Mouse (Mus musculus): Measurements from ENCODE around the gene Rhebl1. TPM values are rescaled to one million over a fixed set of nuclear protein-coding genes. Genes with fewer than 3 reads are reported as not detected.
"Not testable (repeated sequence)": the region's sequence is repeated elsewhere in the genome, so short reads cannot be mapped to it uniquely, and the experiment has no call there.

Rhebl1 gene
- polyA plus RNA-seq, 1 experiment from 2014 or later, result 21.0 TPM

DNA sequence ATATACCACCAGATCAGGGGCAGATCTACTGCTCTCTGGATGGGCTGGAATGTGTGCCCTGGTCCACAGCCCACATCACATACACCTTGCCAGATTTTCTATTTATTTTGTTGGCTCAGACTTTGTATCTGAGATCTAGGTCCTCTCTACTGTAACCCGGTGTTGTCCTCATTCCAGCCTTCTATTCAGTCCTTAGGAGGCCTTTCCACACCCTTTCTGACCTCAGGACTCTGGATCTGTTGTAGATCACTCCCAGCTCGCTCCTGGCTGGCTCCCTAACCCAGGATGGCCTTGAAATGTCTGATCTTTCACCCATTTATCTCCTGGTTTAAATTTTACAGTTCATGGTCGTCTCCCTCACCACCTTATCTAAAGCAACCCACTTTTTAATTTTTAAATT, 30.3 kb upstream of the Rhebl1 start:
- Histone ChIP-seq H3K36me3 (peaks cover 8% of the 10 kb centered on the region; the same call in 1 of the 2 replicates), H3K27ac (no peak overlapping the region), H3K9me3 (no peaks in the 10 kb centered on the region), H3K27me3 (ENCODE audit: insufficient read depth, poor library complexity, severe bottlenecking) (no peaks in the 10 kb centered on the region), H3K4me1 (replicated peaks) (peaks cover 13% of the 10 kb centered on the region; the same call in 1 of the 2 replicates), H3K4me3 (no peak overlapping the region)
- no peak for DNase-seq (ENCODE audit: low spot score)
- WGBS, result 80% methylated on average over 3 of the region's 3 CpGs

DNA sequence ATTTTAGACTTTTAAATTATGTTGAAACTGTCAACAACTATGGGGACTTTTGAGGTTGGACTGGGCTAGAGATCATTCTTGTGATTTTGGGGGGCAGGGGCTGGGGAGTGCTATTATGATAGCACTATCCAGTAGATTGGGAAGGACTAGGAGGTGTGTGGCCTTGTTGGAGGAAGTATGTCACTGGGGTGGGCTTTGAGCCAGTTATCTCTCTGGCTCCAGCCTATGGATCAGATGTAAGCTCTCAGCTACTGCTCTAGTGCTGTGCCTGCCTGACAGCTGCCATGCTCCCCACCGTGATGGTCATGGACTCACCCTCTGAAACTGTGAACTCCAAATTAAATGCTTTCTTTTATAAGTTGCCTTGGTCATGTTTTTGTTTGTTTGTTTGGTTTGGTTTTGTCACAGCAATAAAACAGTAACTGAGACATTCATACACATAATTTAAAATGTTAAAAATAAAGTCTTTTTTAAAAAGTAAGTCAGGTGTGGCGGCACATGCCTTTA, 28.7 kb upstream of the Rhebl1 start:
- no peak overlapping the region for H3K4me3 ChIP-seq
- DNase-seq (ENCODE audit: low spot score), result no peak
- peaks cover 6% of the 10 kb centered on the region for H3K4me1 ChIP-seq (replicated peaks)
- 91% methylated on average over 2 of the region's 2 CpGs for WGBS
- no peaks in the 10 kb centered on the region for H3K9me3 ChIP-seq
- no peak overlapping the region for H3K27ac ChIP-seq
- no peaks in the 10 kb centered on the region for H3K27me3 ChIP-seq (ENCODE audit: insufficient read depth, poor library complexity, severe bottlenecking)
- H3K36me3 ChIP-seq, result peaks cover 8% of the 10 kb centered on the region; the same call in 1 of the 2 replicates

DNA sequence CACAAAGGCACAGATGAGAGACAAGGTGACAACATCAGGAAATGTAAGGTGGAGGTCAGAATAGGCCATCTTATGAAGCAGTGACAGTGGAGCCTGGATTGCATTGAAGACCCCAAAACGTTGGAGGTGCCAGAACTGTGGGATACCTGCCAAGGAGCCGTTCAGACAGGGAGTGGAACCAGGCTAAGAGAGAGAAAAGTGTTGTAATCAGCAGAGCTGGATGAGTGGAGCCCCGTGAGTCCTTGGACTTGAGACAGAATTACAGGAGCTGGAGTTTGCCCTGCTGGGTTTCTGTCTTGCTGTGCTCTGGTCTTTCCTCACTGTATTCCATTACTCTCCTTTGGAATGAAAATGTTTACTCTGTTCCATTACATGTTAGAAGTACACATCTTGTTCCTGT, 28.2 kb upstream of the Rhebl1 start:
- Histone ChIP-seq H3K36me3 (peaks cover 8% of the 10 kb centered on the region; the same call in 1 of the 2 replicates), H3K27me3 (ENCODE audit: insufficient read depth, poor library complexity, severe bottlenecking) (no peaks in the 10 kb centered on the region), H3K9me3 (no peaks in the 10 kb centered on the region), H3K4me3 (no peak overlapping the region), H3K4me1 (replicated peaks) (peaks cover 7% of the 10 kb centered on the region), H3K27ac (no peak overlapping the region)
- 63% methylated on average over 3 of the region's 3 CpGs for WGBS
- no peak for DNase-seq (ENCODE audit: low spot score)

DNA sequence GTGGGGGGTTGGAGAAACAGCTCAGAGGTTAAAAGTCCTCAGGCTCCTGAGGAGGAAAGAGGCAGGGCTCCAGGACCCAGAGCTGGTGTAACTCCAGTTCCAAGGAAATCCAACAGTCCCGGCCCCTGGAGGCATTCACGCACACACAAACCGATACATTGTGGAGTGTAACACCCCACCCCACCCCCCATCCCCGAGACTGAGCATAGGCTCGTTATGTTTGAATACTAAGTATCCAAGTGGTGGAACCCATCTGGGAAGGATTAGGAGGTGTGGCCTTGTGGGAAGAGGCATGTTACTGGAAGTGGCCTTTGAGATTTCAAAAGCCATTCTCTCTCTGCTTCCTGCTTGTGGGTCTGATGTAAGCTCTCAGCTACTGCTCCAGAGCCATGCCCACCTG, 27.2 kb upstream of the Rhebl1 start:
- Histone ChIP-seq H3K27me3 (ENCODE audit: insufficient read depth, poor library complexity, severe bottlenecking) (no peaks in the 10 kb centered on the region), H3K4me3 (no peak overlapping the region), H3K9me3 (no peaks in the 10 kb centered on the region), H3K27ac (no peak overlapping the region), H3K36me3 (peaks cover 8% of the 10 kb centered on the region; the same call in 1 of the 2 replicates), H3K4me1 (replicated peaks) (peaks cover 18% of the 10 kb centered on the region)
- no peak for DNase-seq (ENCODE audit: low spot score)
- 87% methylated on average over 5 of the region's 5 CpGs for WGBS

DNA sequence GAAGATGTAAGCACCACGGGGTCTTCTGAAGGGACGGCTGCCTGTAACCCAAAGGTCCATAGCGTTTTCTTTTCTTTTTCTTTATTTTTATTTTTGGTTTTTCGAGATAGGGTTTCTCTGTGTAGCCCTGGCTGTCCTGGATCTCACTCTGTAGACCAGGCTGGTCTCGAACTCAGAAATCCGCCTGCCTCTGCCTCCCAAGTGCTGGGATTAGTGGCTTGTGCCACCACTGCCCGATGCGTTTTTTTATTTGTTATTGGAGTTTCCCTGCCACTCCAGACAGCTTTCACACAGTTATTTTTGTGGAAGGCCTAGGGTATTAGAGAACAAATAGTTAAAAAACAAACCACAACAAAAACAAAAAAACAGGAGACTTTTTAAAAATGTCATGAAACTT, 24.2 kb upstream of the Rhebl1 start:
- H3K27me3 ChIP-seq (ENCODE audit: insufficient read depth, poor library complexity, severe bottlenecking); H3K9me3 ChIP-seq; DNase-seq (ENCODE audit: low spot score): not testable (repeated sequence)
- WGBS, result 28% methylated on average over 8 of the region's 8 CpGs
- peaks cover 35% of the 10 kb centered on the region for H3K4me1 ChIP-seq (replicated peaks)
- peak overlapping the region; percentile 95 for H3K4me3 ChIP-seq
- peak overlapping the region; percentile 96 for H3K27ac ChIP-seq
- H3K36me3 ChIP-seq, result peaks cover 29% of the 10 kb centered on the region

DNA sequence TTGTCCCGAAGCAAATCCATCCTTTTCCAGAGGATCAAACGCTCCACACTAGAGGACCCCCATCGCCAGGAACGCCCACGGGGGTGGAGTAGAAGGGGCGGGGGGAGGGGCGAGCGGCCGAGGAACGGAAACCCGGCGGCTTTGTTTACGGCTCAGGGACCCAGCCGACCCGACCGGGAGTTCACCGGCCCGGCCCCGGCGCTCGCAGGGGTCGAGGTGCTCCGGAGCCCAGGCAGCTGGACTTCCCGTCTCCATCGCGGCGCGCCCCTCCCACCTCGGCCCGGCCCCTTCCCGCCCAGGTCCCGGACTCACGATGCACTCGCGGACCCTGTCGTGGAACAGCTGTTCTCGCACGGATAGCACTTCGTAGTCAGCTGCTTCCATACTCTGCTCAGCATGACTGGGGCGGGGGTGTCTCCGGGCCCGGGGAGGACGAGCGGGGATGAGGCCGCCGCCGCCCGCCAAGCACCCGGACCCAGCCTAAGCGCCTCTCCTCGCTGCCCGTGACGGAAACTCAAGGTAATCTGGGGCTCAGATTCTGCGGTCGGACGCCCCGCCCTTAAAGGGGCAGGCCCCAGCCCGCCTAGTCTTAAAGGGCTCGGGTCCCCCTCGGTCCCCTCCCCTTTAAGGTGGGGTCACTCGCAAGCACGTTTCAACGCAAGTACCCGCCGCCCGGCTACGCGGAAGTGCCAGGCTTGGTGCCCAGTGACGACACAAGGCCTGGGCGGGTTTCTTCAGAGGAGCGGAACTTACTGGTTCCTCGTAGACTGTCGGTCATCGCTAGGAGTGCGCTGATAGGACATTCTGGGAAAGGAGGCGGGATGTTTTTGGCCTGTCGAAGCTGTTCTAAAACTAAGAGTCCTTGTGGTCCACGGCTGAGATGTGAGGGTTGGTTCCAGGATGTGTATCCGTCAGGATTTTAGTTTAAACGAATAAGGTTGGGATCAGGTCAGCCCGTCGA, 23.5 kb upstream of the Rhebl1 start, which contains the start of gene Lmbr1l:
TSS of gene Lmbr1l (minus strand) at position 694 of the 961 bp plus-strand sequence.
- WGBS, result under 1% methylated on average over 82 of the region's 82 CpGs
- H3K27ac ChIP-seq, result peak within 1 kb of the TSS; percentile 96
- peak within 1 kb of the TSS; percentile 95 for H3K4me3 ChIP-seq
- peaks cover 35% of the 10 kb centered on the region for H3K4me1 ChIP-seq (replicated peaks)
- peak; percentile 99 for DNase-seq (ENCODE audit: low spot score)
- no peaks in the 10 kb centered on the region for H3K27me3 ChIP-seq (ENCODE audit: insufficient read depth, poor library complexity, severe bottlenecking)
- no peaks in the 10 kb centered on the region for H3K9me3 ChIP-seq
- peaks cover 35% of the 10 kb centered on the region for H3K36me3 ChIP-seq

DNA sequence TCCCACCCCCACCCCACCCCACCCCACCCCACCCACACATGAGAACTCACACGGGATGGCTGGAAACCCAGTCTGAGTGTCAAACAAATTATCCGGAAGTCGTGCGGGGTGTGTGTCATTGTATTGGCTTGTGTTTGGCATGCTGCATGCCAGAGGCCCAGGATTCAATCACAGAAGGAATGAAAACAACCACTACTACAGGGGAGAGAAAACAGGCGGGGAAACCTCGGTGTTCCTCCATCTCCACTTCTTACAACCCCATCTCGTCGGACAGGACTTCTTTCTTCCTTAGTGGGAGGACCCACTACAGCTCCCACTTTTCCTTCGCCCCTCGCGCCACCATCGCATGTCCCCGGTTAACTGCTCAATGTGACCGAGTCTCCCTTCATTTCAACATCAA, 22.8 kb upstream of the Rhebl1 start:
- H3K27me3 ChIP-seq (ENCODE audit: insufficient read depth, poor library complexity, severe bottlenecking), result no peaks in the 10 kb centered on the region
- H3K4me3 ChIP-seq, result peak overlapping the region; percentile 95
- peaks cover 43% of the 10 kb centered on the region for H3K36me3 ChIP-seq
- H3K27ac ChIP-seq, result peak overlapping the region; percentile 96
- H3K9me3 ChIP-seq, result no peaks in the 10 kb centered on the region
- no peak for DNase-seq (ENCODE audit: low spot score)
- WGBS, result 0% methylated on average over 14 of the region's 14 CpGs
- H3K4me1 ChIP-seq (replicated peaks), result peaks cover 35% of the 10 kb centered on the region

DNA sequence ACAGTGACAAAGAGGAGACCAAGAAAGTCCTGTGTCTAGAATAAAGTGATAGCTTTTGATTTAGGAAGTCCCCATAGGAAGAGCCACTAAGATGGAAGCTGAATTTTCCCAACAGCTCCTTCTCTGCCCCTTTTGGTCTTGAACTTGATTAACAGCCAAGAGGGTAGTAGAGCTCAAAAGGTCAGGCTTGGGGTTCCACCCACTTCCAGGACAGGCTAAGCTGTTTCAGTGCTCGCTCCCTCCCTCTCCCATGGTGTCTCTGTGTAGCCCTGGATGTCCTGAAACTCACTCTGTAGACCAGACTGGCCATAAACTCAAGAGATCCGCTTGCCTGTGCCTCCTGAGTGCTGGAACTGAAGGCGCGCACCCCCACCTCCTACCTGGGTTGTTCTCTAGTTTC, 21.7 kb upstream of the Rhebl1 start:
- 95% methylated on average over 4 of the region's 4 CpGs for WGBS
- H3K36me3 ChIP-seq, result peaks cover 48% of the 10 kb centered on the region
- peak overlapping the region; percentile 95 for H3K4me3 ChIP-seq
- no peaks in the 10 kb centered on the region for H3K9me3 ChIP-seq
- no peaks in the 10 kb centered on the region for H3K27me3 ChIP-seq (ENCODE audit: insufficient read depth, poor library complexity, severe bottlenecking)
- H3K27ac ChIP-seq, result peak overlapping the region; percentile 96; the same call in 1 of the 2 replicates
- H3K4me1 ChIP-seq (replicated peaks), result peaks cover 35% of the 10 kb centered on the region
- DNase-seq (ENCODE audit: low spot score), result no peak

DNA sequence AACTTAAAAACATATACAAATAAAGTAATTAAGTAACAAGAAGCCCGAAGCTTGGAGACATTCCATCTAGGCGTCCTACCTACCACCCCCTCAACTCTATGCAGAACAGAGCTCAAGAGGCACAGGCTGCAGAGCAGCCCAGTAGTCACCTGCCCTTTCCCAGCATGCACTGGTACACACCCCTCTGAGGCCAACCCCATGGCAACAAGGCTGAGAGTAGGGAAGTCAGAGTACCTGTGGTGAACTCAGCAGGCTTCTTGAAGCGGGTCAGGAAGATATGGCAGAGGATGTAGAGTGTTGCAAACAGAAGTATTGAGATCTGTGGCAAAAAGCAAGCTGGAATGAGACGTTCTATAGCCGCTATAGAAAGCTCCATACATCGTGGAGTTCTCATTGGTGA, 20.6 kb upstream of the Rhebl1 start:
- H3K27ac ChIP-seq, result no peak overlapping the region
- H3K9me3 ChIP-seq, result no peaks in the 10 kb centered on the region
- H3K27me3 ChIP-seq (ENCODE audit: insufficient read depth, poor library complexity, severe bottlenecking), result no peaks in the 10 kb centered on the region
- no peak overlapping the region; the same call in 1 of the 2 replicates for H3K4me3 ChIP-seq
- DNase-seq (ENCODE audit: low spot score), result no peak
- peaks cover 59% of the 10 kb centered on the region for H3K36me3 ChIP-seq
- peaks cover 35% of the 10 kb centered on the region for H3K4me1 ChIP-seq (replicated peaks)
- WGBS, result 93% methylated on average over 6 of the region's 6 CpGs

DNA sequence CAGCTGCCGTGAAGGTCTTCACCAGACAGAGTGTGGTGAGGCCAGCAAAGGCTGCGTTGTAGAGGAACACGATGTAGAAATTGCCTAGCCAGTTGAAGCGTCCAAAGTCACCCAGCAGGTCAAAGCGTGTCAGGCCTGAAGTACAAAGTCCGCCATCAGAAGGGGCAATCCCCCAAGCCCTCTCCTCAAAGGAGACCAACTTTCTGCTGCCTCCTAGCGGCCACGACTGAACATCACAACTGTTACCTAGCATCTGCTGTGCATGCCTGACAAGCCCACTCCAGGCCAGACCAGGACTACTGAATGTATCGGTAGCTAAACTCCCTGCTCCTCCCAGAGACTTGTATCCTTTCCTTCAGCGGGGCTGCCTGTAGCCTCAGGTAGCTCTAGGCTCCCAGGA, 10.4 kb upstream of the Rhebl1 start:
- 31% methylated on average over 10 of the region's 10 CpGs for WGBS
- Histone ChIP-seq H3K4me3 (no peak overlapping the region), H3K9me3 (no peaks in the 10 kb centered on the region), H3K36me3 (peaks cover 74% of the 10 kb centered on the region), H3K27me3 (ENCODE audit: insufficient read depth, poor library complexity, severe bottlenecking) (peaks cover 11% of the 10 kb centered on the region), H3K4me1 (replicated peaks) (0 out of 2 replicates have a peak, but pooled peaks cover 7% of the 10 kb centered on the region), H3K27ac (peak overlapping the region; percentile 6; the same call in 1 of the 2 replicates)
- DNase-seq (ENCODE audit: low spot score), result peak; percentile 73

DNA sequence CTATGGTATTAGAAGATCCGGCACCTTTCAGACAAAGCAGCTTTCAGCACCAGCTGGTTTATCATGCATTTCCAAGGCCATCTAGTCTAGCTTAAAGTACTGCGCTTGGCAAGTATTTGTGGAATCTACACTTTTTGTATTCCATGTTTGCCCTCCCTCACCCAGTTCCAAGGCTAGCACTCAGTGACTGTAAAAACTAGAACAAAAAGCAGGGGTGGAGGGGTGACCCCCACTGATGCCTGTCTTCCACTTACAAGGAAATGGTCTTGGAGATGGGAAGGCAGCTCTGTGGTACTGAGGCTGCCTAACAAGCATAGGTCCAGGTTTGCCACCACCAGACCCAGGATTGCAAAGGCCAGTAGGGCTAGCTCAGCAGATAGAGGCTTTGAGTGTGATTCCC, 8.3 kb upstream of the Rhebl1 start:
- Histone ChIP-seq H3K4me1 (replicated peaks) (peaks cover 18% of the 10 kb centered on the region), H3K4me3 (no peak overlapping the region), H3K27ac (no peak overlapping the region), H3K27me3 (ENCODE audit: insufficient read depth, poor library complexity, severe bottlenecking) (peaks cover 31% of the 10 kb centered on the region), H3K9me3 (no peaks in the 10 kb centered on the region), H3K36me3 (peaks cover 53% of the 10 kb centered on the region)
- DNase-seq (ENCODE audit: low spot score), result no peak
- 94% methylated on average over 2 of the region's 2 CpGs for WGBS

DNA sequence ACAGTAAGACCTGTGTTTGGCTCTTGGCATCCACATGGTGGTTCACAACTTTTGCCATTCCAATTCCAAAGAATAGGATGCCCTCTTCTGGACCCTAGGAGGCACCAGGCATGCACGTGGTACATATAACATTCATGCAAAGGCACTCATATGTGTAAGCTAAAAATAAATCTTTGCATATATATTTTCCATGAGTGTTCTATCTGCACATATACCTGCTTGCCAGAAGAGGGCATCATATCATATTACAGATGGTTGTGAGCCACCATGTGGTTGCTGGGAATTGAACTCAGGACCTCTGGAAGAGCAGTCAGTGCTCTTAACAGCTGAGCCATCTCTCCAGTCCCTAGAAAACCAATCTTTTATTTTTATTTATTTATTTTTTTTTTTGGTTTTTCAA, 7.2 kb upstream of the Rhebl1 start:
- Histone ChIP-seq H3K4me1 (replicated peaks) (peaks cover 27% of the 10 kb centered on the region), H3K27ac (no peak overlapping the region), H3K9me3 (no peaks in the 10 kb centered on the region), H3K4me3 (no peak overlapping the region), H3K27me3 (ENCODE audit: insufficient read depth, poor library complexity, severe bottlenecking) (peaks cover 42% of the 10 kb centered on the region), H3K36me3 (peaks cover 43% of the 10 kb centered on the region)
- no peak for DNase-seq (ENCODE audit: low spot score)
- WGBS, result 80% methylated on average over 1 of the region's 1 CpGs

All from hindbrain, embryonic 10.5 days (tissue).